Mouse (Mus musculus) left cerebral cortex, adult 18-20 months (tissue): Measurements from ENCODE around the gene Tube1. TPM values are rescaled to one million over a fixed set of nuclear protein-coding genes. Genes with fewer than 3 reads are reported as not detected.
A peak's percentile ranks its signal among the peaks of the same experiment; 100 is the strongest.
"Not testable (repeated sequence)": the region's sequence is repeated elsewhere in the genome, so short reads cannot be mapped to it uniquely, and the experiment has no call there.

Experiments used
- DNase-seq, 2 experiments: peaks; one replicate each; pipeline ENCODE4 v3.0.0; 2021 to 2022; ENCODE audit warnings: low spot score in 2 of 2, mixed read lengths in 1 of 2
- total RNA-seq, 2 experiments: library from RNA; stranded (reverse); gene quantifications; 2 replicates each; pipeline ENCODE4 v1.2.3; 2021

The Tube1 gene
- total RNA-seq, 2 experiments from 2014 or later, result 2.5 to 3.0 TPM

- peak; percentile 54 to 58 for DNase-seq
Observed at GRCm38 (mm10) chr10:39165632-39166115, 31.9 kb downstream of the Tube1 start.

- DNase-seq, result no peak
Observed at GRCm38 (mm10) chr10:39167611-39168010, 33.8 kb downstream of the Tube1 start.

GRCm38 (mm10) chr10:39169642-39170041, 35.9 kb downstream of the Tube1 start:
- DNase-seq, result no peak

- peak; percentile 73 to 80 for DNase-seq
Observed at GRCm38 (mm10) chr10:39170181-39170580, 36.4 kb downstream of the Tube1 start.

GRCm38 (mm10) chr10:39170706-39171105, 36.9 kb downstream of the Tube1 start:
- DNase-seq, result no peak

GRCm38 (mm10) chr10:39171134-39171533, 37.4 kb downstream of the Tube1 start:
- DNase-seq, result peak; percentile 94

- DNase-seq, result peak; percentile 88
Observed at GRCm38 (mm10) chr10:39171603-39172539, 38.1 kb downstream of the Tube1 start.

- no peak for DNase-seq
Observed at GRCm38 (mm10) chr10:39172540-39172931, 38.8 kb downstream of the Tube1 start.

GRCm38 (mm10) chr10:39173077-39173476, 39.3 kb downstream of the Tube1 start:
- no peak for DNase-seq

GRCm38 (mm10) chr10:39176981-39177380, 43.2 kb downstream of the Tube1 start:
- DNase-seq, result no peak

GRCm38 (mm10) chr10:39184864-39185544, 51.2 kb downstream of the Tube1 start:
- DNase-seq, result peak; percentile 50 to 71

GRCm38 (mm10) chr10:39185545-39185906, 51.8 kb downstream of the Tube1 start:
- no peak for DNase-seq

- no peak for DNase-seq
Observed at GRCm38 (mm10) chr10:39192673-39193072, 58.9 kb downstream of the Tube1 start.

- not testable (repeated sequence) for DNase-seq
Observed at GRCm38 (mm10) chr10:39198216-39198615, 64.4 kb downstream of the Tube1 start.

Other genes starting within 250 kb of the Tube1 start
- gene Lama4, start 168.5 kb upstream of the Tube1 start, total RNA-seq, result 1 to 10 TPM; 8.6 to 9.5 TPM
- 10 to 100 TPM; 14.5 to 14.7 TPM for gene Fam229b, start 62 bp upstream of the Tube1 start, total RNA-seq
- under 1 TPM; 0.23 to 0.60 TPM for gene Ccn6, start 29.8 kb downstream of the Tube1 start, total RNA-seq
- gene Fyn, start 234.9 kb downstream of the Tube1 start, total RNA-seq, result 100 to 1,000 TPM; 107 TPM